In genomic region chr15:98880978-98881655, GRCm38 (mm10) we compare ENCODE assay signal across 7 mouse cellular contexts. TPM values are rescaled to one million over a fixed set of nuclear protein-coding genes. Genes with fewer than 3 reads are reported as not detected.
DNase-seq lines count a peak whose midpoint lies in the region; ATAC-seq lines count a peak whose summit lies in the region.

No protein-coding gene starts in this region.

- DNase-seq in adrenal gland, adult 18-20 months (ENCODE audit: low spot score in 2 of 2), result peak; percentile 78 to 81
- peak; percentile 99 for DNase-seq in embryo, embryonic 10.5 days (ENCODE audit: low spot score)
- peak; percentile 89 for DNase-seq in gastrocnemius, postnatal 14 days
- DNase-seq in intestine, embryonic 14.5 days (ENCODE audit: low spot score), result peak; percentile 93
- DNase-seq in left cerebral cortex, postnatal 14 days (ENCODE audit: low spot score in 2 of 2), result peak; percentile 90 to 95
- DNase-seq in mesoderm, embryonic 11.5 days (ENCODE audit: low read depth, low spot score), result peak; percentile 97
- peak; percentile 91 to 93 for DNase-seq in right cerebral cortex, postnatal 36 days (ENCODE audit: low spot score in 2 of 2)

- under 1% methylated on average over 47 of the region's 48 CpGs for WGBS in intestine, embryonic 14.5 days

- peak; percentile 96 for ATAC-seq in intestine, embryonic 14.5 days (replicated peaks; ENCODE audit: low FRiP score, low TSS enrichment, low read depth)

- H3K27ac ChIP-seq in intestine, embryonic 14.5 days (ENCODE audit: low read depth), result peak overlapping the region; percentile 71

- intact Hi-C loops in gastrocnemius, postnatal 14 days (cut with DNase I; ENCODE audit: low total_unique reads), result no loop called here
- intact Hi-C loops in left cerebral cortex, postnatal 14 days (cut with DNase I), result loop anchor here (5.0 kb wide), 1 partner anchor 36 kb away; the partner anchor contains the start of gene Lmbr1l

- H3K36me3 ChIP-seq in intestine, embryonic 14.5 days (ENCODE audit: control insufficient read depth, insufficient read depth, low read length), result peaks cover 4% of the 10 kb centered on the region; the same call in 1 of the 2 replicates

- no peaks in the 10 kb centered on the region for H3K9me3 ChIP-seq in intestine, embryonic 14.5 days (ENCODE audit: control insufficient read depth, low read length)

- H3K4me3 ChIP-seq in intestine, embryonic 14.5 days (ENCODE audit: low read depth, low read length), result peak overlapping the region; percentile 74

- H3K9ac ChIP-seq in intestine, embryonic 14.5 days (ENCODE audit: low read length), result peak overlapping the region; percentile 53

- peaks cover 6% of the 10 kb centered on the region for H3K4me1 ChIP-seq in intestine, embryonic 14.5 days (replicated peaks; ENCODE audit: control insufficient read depth, insufficient read depth, low read length)

- H3K4me2 ChIP-seq in intestine, embryonic 14.5 days (ENCODE audit: low read length), result peak overlapping the region; percentile 97

- no peaks in the 10 kb centered on the region for H3K27me3 ChIP-seq in intestine, embryonic 14.5 days (replicated peaks; ENCODE audit: control insufficient read depth, insufficient read depth, low read length)

RNA-seq across cellular contexts. Expression of gene Kmt2d, which starts 10.1 kb away (rescaled TPM):
- total RNA-seq in adrenal gland, adult 18-20 months (2021), result 10 to 100 TPM; 54.6 to 59.5 TPM
- total RNA-seq in gastrocnemius, postnatal 14 days (2021), result 10 to 100 TPM; 40.2 to 40.8 TPM
- polyA plus RNA-seq in intestine, embryonic 14.5 days (2014; fragmentation: Nextera tagmentation; extraction: Ambion mirVana), result 16.2 and 17.5 TPM in 2 replicates
- total RNA-seq in left cerebral cortex, postnatal 14 days (2021), result 10 to 100 TPM; 73.2 to 75.3 TPM

RNA-seq across cellular contexts. Expression of gene Rhebl1, which starts 13.2 kb away (rescaled TPM):
- 1 to 10 TPM; 1.2 to 2.5 TPM for total RNA-seq in adrenal gland, adult 18-20 months (2021)
- total RNA-seq in gastrocnemius, postnatal 14 days (2021), result 1 to 10 TPM; 1.1 to 2.0 TPM
- 9.5 and 11.4 TPM in 2 replicates for polyA plus RNA-seq in intestine, embryonic 14.5 days (2014; fragmentation: Nextera tagmentation; extraction: Ambion mirVana)
- total RNA-seq in left cerebral cortex, postnatal 14 days (2021), result 1 to 10 TPM; 8.6 to 9.3 TPM

RNA-seq across cellular contexts. Expression of gene Dhh, which starts 17.2 kb away (rescaled TPM):
- total RNA-seq in adrenal gland, adult 18-20 months (2021), result 1 to 10 TPM in 1 of 2 experiments, under 1 TPM in 1; 0.86 to 2.1 TPM
- 1 to 10 TPM in 1 of 2 experiments, under 1 TPM in 1; 0.97 to 4.1 TPM for total RNA-seq in gastrocnemius, postnatal 14 days (2021)
- polyA plus RNA-seq in intestine, embryonic 14.5 days (2014; fragmentation: Nextera tagmentation; extraction: Ambion mirVana), result 0.62 and 1.0 TPM in 2 replicates
- total RNA-seq in left cerebral cortex, postnatal 14 days (2021), result under 1 TPM; 0.15 to 0.24 TPM

RNA-seq across cellular contexts. Expression of gene Lmbr1l, which starts 36.9 kb away (rescaled TPM):
- total RNA-seq in adrenal gland, adult 18-20 months (2021), result 10 to 100 TPM; 12.1 to 14.0 TPM
- 10 to 100 TPM in 1 of 2 experiments, 1 to 10 TPM in 1; 4.4 to 11.3 TPM for total RNA-seq in gastrocnemius, postnatal 14 days (2021)
- polyA plus RNA-seq in intestine, embryonic 14.5 days (2014; fragmentation: Nextera tagmentation; extraction: Ambion mirVana), result 4.1 and 5.5 TPM in 2 replicates
- total RNA-seq in left cerebral cortex, postnatal 14 days (2021), result 10 to 100 TPM; 17.9 to 18.1 TPM

RNA-seq across cellular contexts. Expression of gene Prkag1, which starts 49.8 kb away (rescaled TPM):
- total RNA-seq in adrenal gland, adult 18-20 months (2021), result 10 to 100 TPM; 64.0 to 71.5 TPM
- 10 to 100 TPM; 36.6 to 42.0 TPM for total RNA-seq in gastrocnemius, postnatal 14 days (2021)
- polyA plus RNA-seq in intestine, embryonic 14.5 days (2014; fragmentation: Nextera tagmentation; extraction: Ambion mirVana), result 77.0 and 77.3 TPM in 2 replicates
- total RNA-seq in left cerebral cortex, postnatal 14 days (2021), result 10 to 100 TPM; 41.5 to 45.4 TPM

Comparison
In these comparisons a context has a peak if more than half of its experiments do, and no peak if none do; other contexts are left out.
1. Peak in every context shown above with its lines: DNase-seq, ATAC-seq, H3K4me3 ChIP-seq and H3K27ac ChIP-seq.